30 mouse cellular contexts compared by ENCODE assay signal in the genomic region with DNA sequence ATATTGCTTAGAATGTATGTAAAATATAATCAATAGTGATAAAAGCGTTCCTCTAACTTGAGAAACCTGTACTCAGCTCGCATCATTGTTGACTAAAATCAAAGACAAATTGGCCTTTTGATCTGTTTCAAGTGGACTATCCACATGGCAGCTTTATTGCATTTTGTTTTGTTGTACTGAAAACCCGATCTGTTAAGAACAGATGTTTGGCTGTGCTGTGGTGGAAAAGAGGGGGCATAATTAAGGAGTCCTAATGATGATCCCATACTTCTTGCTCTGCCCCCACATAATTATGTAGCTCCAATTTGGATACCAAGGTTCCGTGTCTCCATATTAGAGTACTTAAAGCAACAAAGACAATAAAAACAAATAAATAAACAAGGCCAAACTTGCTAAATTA.
DNase-seq lines count a peak whose midpoint lies in the region; ATAC-seq and TF ChIP-seq lines count a peak whose summit lies in the region.
"Had no signal": no experiment of that assay in that cellular context is flagged by ENCODE, and none has a peak within 500 bp of the region (broad histone marks: within the 10 kb centered on the region; RNA-seq: fewer than 3 reads in every experiment).

No protein-coding gene starts in this region.

- no peaks in the 10 kb centered on the region for H3K9me3 ChIP-seq in forebrain, embryonic 10.5 days
- no peaks in the 10 kb centered on the region for H3K9me3 ChIP-seq in forebrain, embryonic 15.5 days
- H3K9me3 ChIP-seq in forebrain, embryonic 14.5 days (replicated peaks; ENCODE audit: control insufficient read depth, low read length), result no peaks in the 10 kb centered on the region
- no peaks in the 10 kb centered on the region for H3K9me3 ChIP-seq in midbrain, embryonic 14.5 days (ENCODE audit: control insufficient read depth, low read length)
- H3K9me3 ChIP-seq: embryonic facial prominence, embryonic 15.5 days; G1E; heart, embryonic 10.5 days had no signal

- no peak overlapping the region for H3K4me3 ChIP-seq in forebrain, embryonic 10.5 days
- no peak overlapping the region for H3K4me3 ChIP-seq in forebrain, embryonic 15.5 days
- no peak overlapping the region for H3K4me3 ChIP-seq in forebrain, embryonic 14.5 days (ENCODE audit: low read depth, low read length)
- H3K4me3 ChIP-seq in midbrain, embryonic 14.5 days (replicated peaks; ENCODE audit: low read depth, low read length), result no peak overlapping the region
- H3K4me3 ChIP-seq in thymus, adult 2 months (ENCODE audit: control insufficient read depth, insufficient read depth, low read length), result no peak overlapping the region
- H3K4me3 ChIP-seq: embryonic facial prominence, embryonic 15.5 days; heart, adult 2 months; heart, embryonic 10.5 days; heart, embryonic 13.5 days had no signal

- no peak for DNase-seq in forebrain, embryonic 10.5 days (ENCODE audit: extremely low spot score, low spot score)
- DNase-seq in brain, embryonic 14.5 days (ENCODE audit: low read depth), result peak; percentile 68
- peak; percentile 47 for DNase-seq in forebrain, embryonic 14.5 days (ENCODE audit: low spot score)
- peak; percentile 59 for DNase-seq in retina, postnatal 1 day
- no peak for DNase-seq in midbrain, embryonic 14.5 days
- no peak for DNase-seq in thymus, adult 2 months
- DNase-seq: adrenal gland, postnatal 10 days; adrenal gland, postnatal 36 days; B cell, adult 2 months; cerebellum, adult 11 months; cerebellum, adult 2 months; cerebellum, adult 9-11 months; cerebellum, postnatal 25 days; embryo, embryonic 11 days; gastrocnemius, postnatal 10 days; gastrocnemius, postnatal 36 days; heart, adult 2 months; heart, postnatal 14 days; heart, postnatal 4 days had no signal

- no peak for ATAC-seq in forebrain, embryonic 15.5 days (replicated peaks)
- ATAC-seq in forebrain, embryonic 14.5 days, result peak; percentile 63
- ATAC-seq in midbrain, embryonic 14.5 days (ENCODE audit: low FRiP score, low TSS enrichment), result no peak
- ATAC-seq: hindbrain, postnatal 0 days; inflammation-experienced regulatory T-cells, adult 6 months; intestine, embryonic 16.5 days; Patski had no signal

- no peaks in the 10 kb centered on the region for H3K36me3 ChIP-seq in forebrain, embryonic 10.5 days (replicated peaks)
- no peaks in the 10 kb centered on the region for H3K36me3 ChIP-seq in forebrain, embryonic 15.5 days
- H3K36me3 ChIP-seq in forebrain, embryonic 14.5 days (ENCODE audit: control insufficient read depth, insufficient read depth, low read length), result no peaks in the 10 kb centered on the region
- H3K36me3 ChIP-seq in midbrain, embryonic 14.5 days (ENCODE audit: control insufficient read depth, insufficient read depth, low read length), result no peaks in the 10 kb centered on the region
- no peaks in the 10 kb centered on the region for H3K36me3 ChIP-seq in thymus, adult 2 months (ENCODE audit: control insufficient read depth, insufficient read depth, low read length)
- H3K36me3 ChIP-seq: embryonic facial prominence, embryonic 15.5 days; G1E; heart, embryonic 10.5 days; heart, embryonic 13.5 days had no signal

- H3K27ac ChIP-seq in forebrain, embryonic 10.5 days, result 0 out of 2 replicates have a peak overlapping the region, but pooled peaks have one; percentile 20
- H3K27ac ChIP-seq in forebrain, embryonic 15.5 days (replicated peaks), result no peak overlapping the region
- H3K27ac ChIP-seq in forebrain, embryonic 14.5 days (ENCODE audit: low read depth, low read length), result no peak overlapping the region
- H3K27ac ChIP-seq in midbrain, embryonic 14.5 days (replicated peaks; ENCODE audit: low read depth, low read length), result no peak overlapping the region
- no peak overlapping the region for H3K27ac ChIP-seq in thymus, adult 2 months (ENCODE audit: control insufficient read depth, insufficient read depth, low read length)
- H3K27ac ChIP-seq: embryonic facial prominence, embryonic 15.5 days; heart, adult 2 months; heart, embryonic 10.5 days; heart, embryonic 13.5 days; hindbrain, postnatal 0 days had no signal

- no peak overlapping the region for H3K4me2 ChIP-seq in forebrain, embryonic 15.5 days (replicated peaks)
- H3K4me2 ChIP-seq in forebrain, embryonic 14.5 days (ENCODE audit: low read length), result no peak overlapping the region
- H3K4me2 ChIP-seq in midbrain, embryonic 14.5 days (ENCODE audit: low read length), result no peak overlapping the region
- H3K4me2 ChIP-seq: embryonic facial prominence, embryonic 15.5 days; heart, embryonic 13.5 days; hindbrain, embryonic 14.5 days had no signal

- no peak for TF ChIP-seq CTCF in brain, embryonic 14.5 days (IDR thresholded peaks at IDR 0.05; ENCODE audit: borderline replicate concordance, extremely low read depth, insufficient read depth, insufficient read length)
- TF ChIP-seq CTCF in thymus, adult 2 months (IDR thresholded peaks at IDR 0.05; ENCODE audit: borderline replicate concordance, control insufficient read depth, extremely low read depth, insufficient read depth, low read length, poor library complexity), result no peak

- H3K9ac ChIP-seq in forebrain, embryonic 15.5 days (replicated peaks), result no peak overlapping the region
- H3K9ac ChIP-seq in forebrain, embryonic 14.5 days (ENCODE audit: low read length), result no peak overlapping the region
- no peak overlapping the region for H3K9ac ChIP-seq in midbrain, embryonic 14.5 days (replicated peaks; ENCODE audit: low read length)
- H3K9ac ChIP-seq: embryonic facial prominence, embryonic 15.5 days; heart, embryonic 13.5 days; hindbrain, embryonic 14.5 days had no signal

- 59% methylated on average over 4 of the region's 4 CpGs for WGBS in forebrain, embryonic 10.5 days
- 34% methylated on average over 4 of the region's 4 CpGs for WGBS in forebrain, embryonic 15.5 days
- WGBS in forebrain, embryonic 14.5 days, result 24% methylated on average over 4 of the region's 4 CpGs
- 78% methylated on average over 4 of the region's 4 CpGs for WGBS in midbrain, embryonic 14.5 days
- WGBS in thymus, adult 2 months, result 81% methylated on average over 4 of the region's 4 CpGs

- H3K27me3 ChIP-seq in forebrain, embryonic 10.5 days (ENCODE audit: poor library complexity, severe bottlenecking), result no peaks in the 10 kb centered on the region
- no peaks in the 10 kb centered on the region for H3K27me3 ChIP-seq in forebrain, embryonic 15.5 days
- H3K27me3 ChIP-seq in forebrain, embryonic 14.5 days (replicated peaks; ENCODE audit: control insufficient read depth, insufficient read depth, low read length), result no peaks in the 10 kb centered on the region
- H3K27me3 ChIP-seq in midbrain, embryonic 14.5 days (ENCODE audit: control insufficient read depth, insufficient read depth, low read length), result no peaks in the 10 kb centered on the region
- no peaks in the 10 kb centered on the region for H3K27me3 ChIP-seq in thymus, adult 2 months (ENCODE audit: control insufficient read depth, insufficient read depth, low read length)
- H3K27me3 ChIP-seq: CH12.LX; embryonic facial prominence, embryonic 15.5 days; heart, embryonic 13.5 days had no signal

- peaks cover 39% of the 10 kb centered on the region for H3K4me1 ChIP-seq in forebrain, embryonic 10.5 days
- peaks cover 8% of the 10 kb centered on the region for H3K4me1 ChIP-seq in forebrain, embryonic 15.5 days
- peaks cover 23% of the 10 kb centered on the region; the same call in 1 of the 2 replicates for H3K4me1 ChIP-seq in forebrain, embryonic 14.5 days (ENCODE audit: control insufficient read depth, insufficient read depth, low read length)
- no peaks in the 10 kb centered on the region for H3K4me1 ChIP-seq in midbrain, embryonic 14.5 days (ENCODE audit: control insufficient read depth, insufficient read depth, low read length)
- no peaks in the 10 kb centered on the region for H3K4me1 ChIP-seq in thymus, adult 2 months (replicated peaks; ENCODE audit: control insufficient read depth, insufficient read depth, low read length)
- H3K4me1 ChIP-seq: embryonic facial prominence, embryonic 15.5 days; heart, embryonic 10.5 days; heart, embryonic 13.5 days had no signal

- no peak for TF ChIP-seq POLR2A in brain, embryonic 14.5 days (IDR thresholded peaks at IDR 0.05; ENCODE audit: borderline replicate concordance, extremely low read depth, insufficient read depth, insufficient read length, poor library complexity, severe bottlenecking)
- TF ChIP-seq POLR2A in thymus, adult 2 months (IDR thresholded peaks at IDR 0.05; ENCODE audit: control insufficient read depth, extremely low read depth, insufficient read depth, low read length, poor library complexity), result no peak

Comparison
In these comparisons a context has a peak if more than half of its experiments do, and no peak if none do; other contexts are left out.
1. DNase-seq: peak in brain, embryonic 14.5 days (single experiment), forebrain, embryonic 14.5 days (single experiment) and retina, postnatal 1 day (single experiment); none in forebrain, embryonic 10.5 days (single experiment), midbrain, embryonic 14.5 days (single experiment) and thymus, adult 2 months (single experiment).